10 mouse cellular contexts compared by ENCODE assay signal in genomic region chr8:91806084-91806719, GRCm38 (mm10). TPM values are rescaled to one million over a fixed set of nuclear protein-coding genes. Genes with fewer than 3 reads are reported as not detected.
DNase-seq lines count a peak whose midpoint lies in the region; ATAC-seq lines count a peak whose summit lies in the region.
"Had no signal": no experiment of that assay in that cellular context is flagged by ENCODE, and none has a peak within 500 bp of the region (broad histone marks: within the 10 kb centered on the region; RNA-seq: fewer than 3 reads in every experiment).

No protein-coding gene starts in this region.

- H3K27ac ChIP-seq in hindbrain, embryonic 16.5 days (ENCODE audit: low read depth, low read length) = 0 out of 2 replicates have a peak overlapping the region, but pooled peaks have one; percentile 23

- no peaks in the 10 kb centered on the region for H3K36me3 ChIP-seq in hindbrain, embryonic 16.5 days (ENCODE audit: control insufficient read depth, insufficient read depth, low read length)

- no peak for ATAC-seq in hindbrain, embryonic 16.5 days
- ATAC-seq: Patski had no signal

- peaks cover 27% of the 10 kb centered on the region for H3K27me3 ChIP-seq in hindbrain, embryonic 16.5 days (replicated peaks; ENCODE audit: control insufficient read depth, insufficient read depth, low read length)
- H3K27me3 ChIP-seq: Patski had no signal

- intact Hi-C loops in gastrocnemius, postnatal 14 days (cut with DNase I; ENCODE audit: low total_unique reads) = no loop called here

- no peaks in the 10 kb centered on the region for H3K9me3 ChIP-seq in hindbrain, embryonic 16.5 days (ENCODE audit: control insufficient read depth, low read length)

- peak; percentile 32 for DNase-seq in ES-CJ7 (ENCODE audit: low read depth, low spot score)
- DNase-seq in embryo, embryonic 11 days = peak; percentile 78
- peak; percentile 37 for DNase-seq in lung, postnatal 36 days
- DNase-seq in thymus, postnatal 10 days (ENCODE audit: low spot score in 2 of 2) = no peak
- no peak for DNase-seq in adrenal gland, adult 2 months
- no peak for DNase-seq in cerebellum, adult 18-20 months
- no peak for DNase-seq in gastrocnemius, postnatal 14 days
- DNase-seq: thymus, postnatal 4 days had no signal

- 4% methylated on average over 33 of the region's 33 CpGs for WGBS in hindbrain, embryonic 16.5 days

- peak overlapping the region; percentile 57 for H3K4me2 ChIP-seq in hindbrain, embryonic 16.5 days (ENCODE audit: low read length)

- H3K4me1 ChIP-seq in hindbrain, embryonic 16.5 days (ENCODE audit: control insufficient read depth, insufficient read depth, low read depth, low read length) = peaks cover 23% of the 10 kb centered on the region

- H3K9ac ChIP-seq in hindbrain, embryonic 16.5 days (ENCODE audit: low read depth, low read length) = no peak overlapping the region; the same call in 1 of the 2 replicates

- H3K4me3 ChIP-seq in hindbrain, embryonic 16.5 days (ENCODE audit: low read length) = peak overlapping the region; percentile 0; the same call in 1 of the 2 replicates

RNA-seq across cellular contexts. Expression of gene Irx3, which starts 4.3 kb away (rescaled TPM):
- 9.0 and 10.5 TPM in 2 replicates for polyA plus RNA-seq in hindbrain, embryonic 16.5 days (2015; fragmentation: Nextera tagmentation; extraction: Ambion mirVana)
- 10 to 100 TPM in 1 of 2 experiments, 1 to 10 TPM in 1; 7.4 to 14.6 TPM for total RNA-seq in adrenal gland, adult 2 months (2021)
- 28.8 and 33.6 TPM in 2 replicates for polyA plus RNA-seq in adrenal gland, adult 2 months (2012; rRNA removed)
- total RNA-seq in gastrocnemius, postnatal 14 days (2021) = under 1 TPM; 0.29 to 0.35 TPM

Comparison
In these comparisons a context has a peak if more than half of its experiments do, and no peak if none do; other contexts are left out.
1. DNase-seq: peak in ES-CJ7 (single experiment), embryo, embryonic 11 days (single experiment) and lung, postnatal 36 days (single experiment); none in thymus, postnatal 10 days (0 of 2), adrenal gland, adult 2 months (single experiment), cerebellum, adult 18-20 months (0 of 2) and gastrocnemius, postnatal 14 days (single experiment).
2. RNA of gene Irx3, which starts 4.3 kb away (total RNA-seq): 7.4 to 14.6 TPM in adrenal gland, adult 2 months; 0.29 to 0.35 TPM in gastrocnemius, postnatal 14 days; every median in the first group is over 4 times any median in the second.